Mouse (Mus musculus) liver, adult 2 months (tissue): ENCODE measurements at regions not wholly inside any gene's neighbourhood (a gene's known extent, or its start where the extent isn't known, plus 50 kb on each side); places are given as distances from the start of the nearest gene placed in this dataset.

ENCODE experiments used
- DNase-seq: peaks from one replicate; pipeline ENCODE4 v3.0.0-alpha.2; 2011; ENCODE audit warnings: low read depth, low spot score; ENCODE audit errors: extremely low read depth
- H3K27ac ChIP-seq: fragments of 200-500 bp; replicated peaks from 2 replicates; pipeline ENCODE4 v1.5.1; 2012; ENCODE audit warnings: low read depth, mild to moderate bottlenecking, control low read depth, inconsistent platforms, low read length; ENCODE audit not compliant: insufficient read depth
- H3K27me3 ChIP-seq: fragments of 200-500 bp; 2 replicates; pipeline ENCODE4 v1.6.1; 2012; ENCODE audit warnings: mild to moderate bottlenecking, moderate library complexity, low read length, inconsistent platforms; ENCODE audit not compliant: control insufficient read depth, insufficient read depth
- H3K36me3 ChIP-seq: fragments of 200-500 bp; 2 replicates; pipeline ENCODE4 v1.6.1; 2012; ENCODE audit warnings: low read length, inconsistent platforms; ENCODE audit not compliant: control insufficient read depth, insufficient read depth
- H3K4me1 ChIP-seq: fragments of 200-500 bp; 2 replicates; pipeline ENCODE4 v1.6.1; 2011; ENCODE audit warnings: low read length; ENCODE audit not compliant: control insufficient read depth, insufficient read depth
- H3K4me3 ChIP-seq: fragments of 200-500 bp; 2 replicates; pipeline ENCODE4 v1.5.1; 2011; ENCODE audit warnings: low read depth, mild to moderate bottlenecking, control low read depth, low read length, moderate library complexity; ENCODE audit not compliant: insufficient read depth
- H3K79me2 ChIP-seq: fragments of 200-500 bp; 2 replicates; pipeline ENCODE4 v1.6.1; 2012; ENCODE audit warnings: inconsistent platforms, mild to moderate bottlenecking, low read length, moderate library complexity; ENCODE audit not compliant: control insufficient read depth, insufficient read depth
- H3K9ac ChIP-seq: fragments of 200-500 bp; 2 replicates; pipeline ENCODE4 v1.6.1; 2012; ENCODE audit warnings: low read depth, mild to moderate bottlenecking, control low read depth, inconsistent platforms, low read length
- CTCF ChIP-seq: fragments of 200-500 bp; IDR thresholded peaks from 2 replicates; pipeline ENCODE4 v1.5.1; 2011; ENCODE audit warnings: low read depth, low read length, control low read depth
- POLR2A ChIP-seq: fragments of 200-500 bp; IDR thresholded peaks from 2 replicates; pipeline ENCODE4 v1.6.1; 2011; ENCODE audit warnings: low read length, control low read depth; ENCODE audit not compliant: insufficient read depth; ENCODE audit errors: extremely low read depth
- WGBS: fragments of 180-500 bp; shearing (Covaris S2); methylation state at CpG from one replicate; pipeline ENCODE4 v1.1.7; 2018; 5-methylcytosine and 5-hydroxymethylcytosine counted together

- DNase-seq = peak; percentile 78
- H3K27me3 ChIP-seq = peaks cover 9% of the 10 kb centered on the region
- no peaks in the 10 kb centered on the region for H3K36me3 ChIP-seq
- no peak overlapping the region for H3K4me3 ChIP-seq
- no peak overlapping the region for H3K27ac ChIP-seq
- H3K9ac ChIP-seq = no peak overlapping the region
- no peaks in the 10 kb centered on the region for H3K79me2 ChIP-seq
- 7% methylated on average over 1 of the region's 1 CpGs for WGBS
- H3K4me1 ChIP-seq = peaks cover 3% of the 10 kb centered on the region
- no peak for TF ChIP-seq POLR2A
- no peak for TF ChIP-seq CTCF
Observed at GRCm38 (mm10) chr1:76050264-76050663, 504.2 kb downstream of the Slc4a3 start.

DNA sequence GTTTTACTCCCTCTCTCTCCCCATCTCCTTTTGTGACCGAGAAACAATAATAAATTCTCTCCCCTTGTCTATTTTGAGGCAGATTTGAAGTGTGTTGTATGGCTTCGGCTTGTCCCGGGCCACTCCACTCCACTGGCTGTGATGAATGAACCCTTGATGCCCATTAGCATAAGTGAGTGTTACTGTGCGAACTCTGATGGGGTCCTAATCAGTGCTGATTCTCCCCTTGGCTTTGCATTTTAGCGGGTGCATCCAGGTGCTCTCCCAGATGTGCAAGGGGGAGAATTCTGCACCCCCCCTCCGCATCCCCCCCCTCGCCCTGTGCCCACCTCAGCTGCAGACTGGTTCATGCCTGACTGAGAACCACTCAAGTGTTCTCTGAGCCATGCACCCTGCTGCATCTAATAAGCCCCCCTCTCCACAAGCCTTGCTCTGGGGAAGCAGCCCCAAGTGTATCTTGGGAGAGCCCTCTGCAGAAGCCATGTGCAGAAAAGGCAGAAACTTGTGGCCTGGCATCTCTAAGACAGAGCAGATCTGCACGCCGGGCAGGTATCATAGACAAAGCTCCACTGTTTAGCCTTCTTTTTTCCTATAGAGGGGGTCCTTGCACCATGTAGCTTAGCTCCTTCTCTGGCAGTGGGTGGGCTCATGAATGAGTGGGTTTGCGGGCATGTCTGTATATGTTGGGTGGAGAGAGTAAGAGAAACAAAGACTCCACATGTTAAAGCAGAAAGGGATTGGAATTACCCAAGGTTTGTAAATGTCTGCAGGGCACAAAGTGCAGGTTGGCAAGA, 507.5 kb downstream of the Slc4a3 start:
- WGBS = 90% methylated on average over 10 of the region's 10 CpGs

GRCm38 (mm10) chr1:76065783-76066182, 519.7 kb downstream of the Slc4a3 start:
- H3K4me1 ChIP-seq = no peaks in the 10 kb centered on the region
- no peaks in the 10 kb centered on the region for H3K79me2 ChIP-seq
- no peak for DNase-seq
- no peak overlapping the region for H3K9ac ChIP-seq
- H3K36me3 ChIP-seq = no peaks in the 10 kb centered on the region
- H3K27me3 ChIP-seq = no peaks in the 10 kb centered on the region
- 94% methylated on average over 6 of the region's 6 CpGs for WGBS
- no peak overlapping the region for H3K27ac ChIP-seq
- TF ChIP-seq CTCF = no peak
- no peak for TF ChIP-seq POLR2A
- no peak overlapping the region for H3K4me3 ChIP-seq

More for the DNA sequence above, 507.5 kb downstream of the Slc4a3 start:
- Histone ChIP-seq H3K4me1 (peaks cover 3% of the 10 kb centered on the region), H3K9ac (no peak overlapping the region), H3K36me3 (no peaks in the 10 kb centered on the region), H3K79me2 (no peaks in the 10 kb centered on the region), H3K4me3 (no peak overlapping the region), H3K27me3 (peaks cover 4% of the 10 kb centered on the region; the same call in 1 of the 2 replicates), H3K27ac (no peak overlapping the region)
- DNase-seq = no peak
- no peak for TF ChIP-seq POLR2A
- no peak for TF ChIP-seq CTCF

DNA sequence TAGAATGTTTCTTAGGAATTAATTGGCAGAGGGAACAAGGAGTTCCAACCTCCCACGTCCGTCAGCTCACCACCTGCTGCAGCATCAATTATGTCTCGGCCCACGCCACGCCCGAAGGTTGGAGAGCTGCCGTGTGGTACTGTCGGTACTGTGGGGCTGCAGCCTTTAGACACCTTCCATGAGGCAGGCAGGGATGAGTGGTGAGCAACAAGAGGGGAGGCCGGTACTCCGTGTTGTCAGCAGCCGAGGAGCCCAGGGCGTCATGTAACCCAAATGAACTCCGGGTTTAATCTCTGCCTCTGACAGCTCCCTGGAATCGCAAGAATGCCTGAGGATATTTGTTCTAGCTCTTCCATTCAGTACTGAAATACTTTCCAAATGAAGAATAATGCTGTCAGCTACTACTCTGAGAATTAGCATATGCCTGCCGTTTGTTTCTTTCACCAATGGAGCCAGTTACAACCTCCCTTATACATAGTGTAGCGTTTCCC, 524.8 kb downstream of the Slc4a3 start:
- no peaks in the 10 kb centered on the region for H3K79me2 ChIP-seq
- H3K9ac ChIP-seq = no peak overlapping the region
- WGBS = 88% methylated on average over 16 of the region's 16 CpGs
- DNase-seq = no peak
- H3K4me3 ChIP-seq = no peak overlapping the region
- no peaks in the 10 kb centered on the region for H3K27me3 ChIP-seq
- no peaks in the 10 kb centered on the region for H3K36me3 ChIP-seq
- no peaks in the 10 kb centered on the region for H3K4me1 ChIP-seq
- TF ChIP-seq POLR2A = no peak
- TF ChIP-seq CTCF = no peak
- no peak overlapping the region for H3K27ac ChIP-seq

DNA sequence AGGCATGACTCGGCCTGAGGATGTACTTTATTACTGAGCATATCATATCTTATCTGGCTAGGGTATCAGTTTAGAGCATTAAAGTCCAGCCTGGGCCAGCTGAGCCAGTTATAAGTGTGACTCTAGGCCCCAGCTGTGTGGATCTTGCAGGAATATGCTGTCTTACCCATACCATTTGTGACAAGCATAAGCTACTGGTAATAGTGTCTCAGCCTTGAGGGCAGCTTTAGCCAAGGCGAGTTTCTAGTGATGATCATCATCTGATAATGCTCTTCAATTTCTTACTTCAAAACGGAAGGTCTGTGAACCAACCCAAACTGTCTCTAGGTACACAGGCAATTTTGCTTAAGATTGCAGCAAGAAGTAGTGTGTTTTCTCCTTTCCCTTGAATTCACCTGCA, 529.1 kb downstream of the Slc4a3 start:
- Histone ChIP-seq H3K36me3 (no peaks in the 10 kb centered on the region), H3K4me3 (no peak overlapping the region), H3K9ac (no peak overlapping the region), H3K4me1 (no peaks in the 10 kb centered on the region), H3K27ac (no peak overlapping the region), H3K79me2 (no peaks in the 10 kb centered on the region), H3K27me3 (no peaks in the 10 kb centered on the region)
- 73% methylated on average over 3 of the region's 3 CpGs for WGBS
- DNase-seq = no peak
- TF ChIP-seq POLR2A = no peak
- TF ChIP-seq CTCF = no peak
